Mouse (Mus musculus) urinary bladder, postnatal 25 days (tissue): ENCODE results near the gene Actl6b.
"Not testable (repeated sequence)": the region's sequence is repeated elsewhere in the genome, so short reads cannot be mapped to it uniquely, and the experiment has no call there.

Experiments used
- DNase-seq: peaks from one replicate; pipeline ENCODE4 v3.0.0; 2022; ENCODE audit warnings: low spot score

Gene Actl6b

DNA sequence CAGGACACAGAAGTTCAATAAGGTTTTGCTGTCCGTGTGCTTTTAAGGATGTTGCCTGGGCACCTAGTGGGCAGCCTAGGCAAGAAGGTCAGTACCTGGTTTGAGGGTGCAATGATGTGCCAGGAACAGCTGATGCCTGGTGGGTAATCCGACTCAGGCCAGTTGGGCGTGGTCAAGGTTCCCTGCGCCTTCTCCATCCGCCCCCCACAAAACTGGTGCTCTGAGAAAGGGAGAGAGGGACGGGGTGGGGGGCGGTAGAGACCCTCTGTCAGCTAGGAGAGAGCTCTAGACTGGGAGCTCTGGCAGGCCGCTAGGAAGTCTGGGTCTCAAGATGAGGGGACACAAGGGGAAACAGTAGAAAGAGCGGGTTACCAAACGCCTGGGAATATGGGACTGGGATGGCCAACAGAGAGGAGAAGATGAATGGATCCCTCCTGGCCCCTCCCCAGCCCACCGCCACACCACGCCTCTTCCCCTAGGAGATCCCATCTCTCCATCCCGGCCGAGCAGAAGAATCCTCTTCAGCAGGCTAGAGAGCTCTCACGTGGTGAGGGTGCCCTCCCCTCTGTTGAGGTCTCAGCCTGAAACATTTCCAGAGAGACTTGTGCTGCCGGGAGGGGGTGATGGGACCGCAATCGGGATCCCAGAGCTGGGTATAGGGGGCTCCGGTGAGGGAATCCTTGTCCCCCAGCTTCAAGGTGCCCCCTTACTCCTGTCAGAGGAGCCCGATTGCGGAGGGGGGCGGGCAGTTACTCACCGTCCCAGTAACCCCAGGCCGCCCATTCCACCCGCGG is 54.7 kb downstream of the Actl6b start:
- DNase-seq, result no peak

- no peak for DNase-seq
Observed at GRCm38 (mm10) chr5:137608654-137609190, 55.4 kb downstream of the Actl6b start.

- no peak for DNase-seq
Observed at GRCm38 (mm10) chr5:137609292-137609691, 56.0 kb downstream of the Actl6b start.

DNA sequence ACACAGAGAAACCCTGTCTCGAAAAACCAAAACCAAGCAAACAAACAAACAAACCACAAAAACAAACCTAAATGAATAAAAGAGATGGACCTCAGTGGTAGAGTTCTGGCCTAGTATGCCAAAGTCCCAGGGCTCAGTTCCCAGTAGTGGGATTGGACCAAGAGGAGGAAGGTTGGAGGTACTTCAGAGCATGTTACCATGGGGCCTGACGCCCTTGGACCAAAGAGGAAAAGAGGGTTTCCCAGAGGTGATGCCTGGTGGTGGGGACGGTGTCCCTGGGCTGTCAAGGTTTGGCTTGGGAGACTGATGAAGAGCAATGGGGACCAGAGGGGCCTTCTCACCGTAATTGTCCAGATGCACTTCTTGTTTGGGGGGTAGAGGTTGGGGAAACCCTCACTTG is 56.7 kb downstream of the Actl6b start:
- no peak for DNase-seq

GRCm38 (mm10) chr5:137610548-137611244 is 57.4 kb downstream of the Actl6b start:
- peak; percentile 63 for DNase-seq

GRCm38 (mm10) chr5:137611245-137611602 is 57.9 kb downstream of the Actl6b start:
- peak; percentile 58 for DNase-seq

GRCm38 (mm10) chr5:137613076-137613475 is 59.8 kb downstream of the Actl6b start:
- no peak for DNase-seq

DNA sequence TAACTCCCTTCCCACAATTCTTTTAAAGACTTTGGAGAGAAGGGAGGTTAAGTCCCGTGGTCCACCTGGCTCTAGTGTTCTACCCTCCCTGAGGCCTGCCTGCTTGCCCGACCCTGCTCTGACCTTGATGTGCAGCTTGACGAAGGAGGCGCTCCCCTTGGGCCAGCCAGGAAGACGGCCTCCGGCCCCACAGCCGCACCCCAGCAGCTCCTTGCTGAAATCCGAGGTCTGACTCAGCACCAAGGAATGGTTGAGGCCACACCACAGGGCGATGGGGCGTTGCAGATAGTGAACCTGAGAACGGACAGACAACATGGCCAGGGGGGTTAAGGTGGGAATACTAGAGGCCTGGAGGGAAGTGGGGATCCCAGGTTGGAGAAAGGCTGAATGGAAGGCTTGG is 60.2 kb downstream of the Actl6b start, which contains the start of gene Pcolce:
TSS of gene Pcolce (minus strand) at position 235 of the 400 bp plus-strand sequence.
- peak; percentile 59 for DNase-seq

DNA sequence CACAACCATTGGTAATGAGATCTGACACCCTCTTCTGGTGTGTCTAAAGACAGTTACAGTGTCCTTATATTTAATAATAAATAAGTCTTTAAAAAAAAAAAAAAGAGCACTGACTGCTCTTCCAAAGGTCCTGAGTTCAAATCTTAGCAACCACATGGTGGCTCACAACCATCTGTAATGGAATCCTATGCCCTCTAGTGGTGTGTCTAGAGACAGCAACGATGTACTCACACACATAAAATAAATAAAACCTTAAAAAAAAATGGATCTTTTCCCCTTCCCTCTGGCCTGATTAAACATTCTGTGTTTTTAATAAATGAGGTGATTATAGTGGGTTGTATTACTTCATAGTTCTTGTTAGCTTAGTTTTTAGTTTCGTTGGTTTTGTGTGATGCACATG is 61.6 kb downstream of the Actl6b start:
- not testable (repeated sequence) for DNase-seq

GRCm38 (mm10) chr5:137615347-137615746 is 62.0 kb downstream of the Actl6b start:
- DNase-seq, result no peak
